Mouse (Mus musculus) intestine, embryonic 14.5 days (tissue): ENCODE data around the gene Ppp4r3a. TPM values are rescaled to one million over a fixed set of nuclear protein-coding genes. Genes with fewer than 3 reads are reported as not detected.

Experiments used
- microRNA counts: library from miRNA; unstranded; fragments of <30 nt; microRNA quantifications from one replicate; lab custom pipeline; 2016
- microRNA-seq: library from miRNA; unstranded; fragments of <30 nt; microRNA quantifications from one replicate; pipeline ENCODE4, GENCODE M21; 2016
- polyA plus RNA-seq: library from polyadenylated mRNA; unstranded; fragments of >200 nt; fragmentation: Nextera tagmentation; extraction: Ambion mirVana; gene quantifications from 2 replicates; pipeline ENCODE4 v1.2.1, GENCODE M21; 2014

Gene Ppp4r3a
- polyA plus RNA-seq, 1 experiment from 2014 or later: 45.5 TPM

MicroRNAs encoded within 50 kb of the gene (microRNA counts, 519-probe panel; counts per million panel counts)
- microRNA mmu-miR-1190 (lab: Ali Mortazavi, UCI): not detected

Small RNA genes lying within 50 kb of the gene (microRNA-seq; reads per million reads assigned to microRNA genes)
- gene Mir1190: not detected

Other genes with a start within 250 kb of the Ppp4r3a start
- 0.17 and 0.53 TPM in 2 replicates for gene Gpr68, start 175.5 kb downstream of the Ppp4r3a start, polyA plus RNA-seq
- gene Ccdc88c, start 54.6 kb downstream of the Ppp4r3a start, polyA plus RNA-seq: 14.5 and 15.2 TPM in 2 replicates